Mouse (Mus musculus) heart, adult 2 months (tissue): ENCODE data around the gene Polr2e. TPM values are rescaled to one million over a fixed set of nuclear protein-coding genes. Genes with fewer than 3 reads are reported as not detected.

ENCODE experiments used
- DNase-seq, 2 experiments: peaks; one replicate each; pipeline ENCODE4 v3.0.0; 2021
- H3K27ac ChIP-seq: fragments of 200-600 bp; 2 replicates; pipeline ENCODE4 v1.8.1; 2022
- H3K27me3 ChIP-seq: fragments of 200-500 bp; 2 replicates; pipeline ENCODE4 v1.6.1; 2012; ENCODE audit warnings: mild to moderate bottlenecking, low read length, inconsistent platforms, mixed read lengths; ENCODE audit not compliant: control insufficient read depth, insufficient read depth
- H3K36me3 ChIP-seq: fragments of 200-500 bp; 2 replicates; pipeline ENCODE4 v1.6.1; 2012; ENCODE audit warnings: low read length, inconsistent platforms; ENCODE audit not compliant: control insufficient read depth, insufficient read depth
- H3K4me1 ChIP-seq: fragments of 200-500 bp; 2 replicates; pipeline ENCODE4 v1.6.1; 2011; ENCODE audit warnings: low read length; ENCODE audit not compliant: control insufficient read depth, insufficient read depth
- H3K4me3 ChIP-seq: fragments of 200-600 bp; 2 replicates; pipeline ENCODE4 v1.8.1; 2022
- H3K79me2 ChIP-seq: fragments of 200-500 bp; replicated peaks from 2 replicates; pipeline ENCODE4 v1.6.1; 2012; ENCODE audit warnings: mild to moderate bottlenecking, inconsistent platforms, low read length, moderate library complexity, mixed read lengths; ENCODE audit not compliant: control insufficient read depth, insufficient read depth
- H3K9ac ChIP-seq: fragments of 200-500 bp; 2 replicates; pipeline ENCODE4 v1.6.1; 2012; ENCODE audit warnings: low read depth, mild to moderate bottlenecking, control low read depth, inconsistent platforms, low read length, mixed read lengths
- CTCF ChIP-seq: fragments of 200-600 bp; IDR thresholded peaks from 2 replicates; pipeline ENCODE4 v1.8.1; 2022; ENCODE audit warnings: antibody characterized with exemption, mild to moderate bottlenecking, moderate library complexity
- EP300 ChIP-seq: fragments of 200-500 bp; IDR thresholded peaks from 2 replicates; pipeline ENCODE4 v1.6.1; 2011; ENCODE audit warnings: low read depth, low read length, control low read depth; ENCODE audit not compliant: insufficient read depth
- POLR2A ChIP-seq: fragments of 200-500 bp; IDR thresholded peaks from 2 replicates; pipeline ENCODE4 v1.6.1; 2011; ENCODE audit warnings: mild to moderate bottlenecking, low read depth, low read length, control low read depth; ENCODE audit not compliant: insufficient read depth
- WGBS: fragments of 180-500 bp; shearing (Covaris S2); methylation state at CpG from one replicate; pipeline ENCODE4 v1.1.7; 2018; 5-methylcytosine and 5-hydroxymethylcytosine counted together
- intact Hi-C: fragments of 180-260 bp; cut with DNase I; formaldehyde crosslinking; loops from one replicate; pipeline ENCODE4 v1.15.1; 2025
- polyA plus RNA-seq: library from polyadenylated mRNA; depleted of rRNA; stranded (reverse); fragments of >200 nt; gene quantifications from 2 replicates; pipeline ENCODE4 v1.2.3, GENCODE M21; 2012
- total RNA-seq, 2 experiments: library from RNA; stranded (reverse); gene quantifications; 2 replicates each; pipeline ENCODE4 v1.2.3; 2021

The Polr2e gene
- total and polyA plus RNA-seq, 3 experiments, result 78.3 to 194 (median 89.8) TPM

DNA sequence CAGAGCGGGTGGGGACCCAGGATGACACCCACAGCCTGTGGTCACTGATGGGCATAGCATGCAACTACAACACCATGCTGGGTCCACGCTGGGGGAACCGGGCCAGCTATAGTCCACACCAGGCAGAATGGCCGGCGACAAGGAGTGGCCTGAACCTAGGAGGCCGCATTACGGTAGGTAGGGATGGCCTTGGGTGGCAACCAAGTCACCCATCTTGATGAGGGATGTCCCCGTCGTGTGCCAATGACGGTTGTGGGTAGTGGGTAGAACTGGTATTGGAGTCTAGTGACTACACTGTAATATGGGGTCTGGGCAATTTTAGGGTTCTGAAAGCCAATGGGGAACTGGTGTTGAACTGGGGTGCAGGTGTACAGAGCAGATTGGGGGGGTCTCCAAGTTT lies 22.7 kb downstream of the Polr2e start:
- Histone ChIP-seq H3K4me1 (no peaks in the 10 kb centered on the region; the same call in 1 of the 2 replicates), H3K79me2 (no peaks in the 10 kb centered on the region), H3K36me3 (no peaks in the 10 kb centered on the region), H3K27me3 (no peaks in the 10 kb centered on the region), H3K9ac (0 out of 2 replicates have a peak overlapping the region, but pooled peaks have one; percentile 4), H3K27ac (peak overlapping the region; percentile 36), H3K4me3 (no peak overlapping the region)
- DNase-seq, result peak in 1 of 2 experiments; percentile 36
- no peak for TF ChIP-seq CTCF
- TF ChIP-seq POLR2A, result no peak
- TF ChIP-seq EP300, result no peak
- WGBS, result 86% methylated on average over 10 of the region's 10 CpGs
- intact Hi-C loops, result no loop called here

DNA sequence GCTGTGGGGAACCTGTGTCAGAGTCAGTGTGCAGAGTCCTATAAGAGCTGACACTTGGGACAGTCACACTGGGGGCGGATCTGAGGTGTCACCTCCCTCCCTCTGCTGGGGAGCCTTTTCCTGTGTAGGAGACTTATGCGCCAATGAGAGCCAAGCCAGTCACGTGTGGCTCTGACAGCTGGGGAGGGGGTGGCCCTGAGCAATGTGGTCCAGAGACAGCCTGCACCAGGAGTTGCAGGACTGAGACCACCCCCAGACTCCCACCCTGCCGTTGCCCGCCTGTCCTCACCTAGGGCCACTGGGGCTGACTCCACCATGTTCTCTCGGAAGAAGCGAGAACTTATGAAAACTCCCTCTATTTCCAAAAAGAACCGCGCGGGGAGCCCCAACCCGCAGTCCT lies 23.1 kb downstream of the Polr2e start, which contains the start of gene Arhgap45:
Arhgap45 (plus strand) TSS at position 143 of the 400 bp plus-strand sequence.
- H3K4me1 ChIP-seq, result no peaks in the 10 kb centered on the region; the same call in 1 of the 2 replicates
- no peaks in the 10 kb centered on the region for H3K36me3 ChIP-seq
- DNase-seq, result peak in 1 of 2 experiments; percentile 79
- 0 out of 2 replicates have a peak within 1 kb of the TSS, but pooled peaks have one; percentile 4 for H3K9ac ChIP-seq
- no peaks in the 10 kb centered on the region for H3K79me2 ChIP-seq
- 58% methylated on average over 11 of the region's 11 CpGs for WGBS
- no peaks in the 10 kb centered on the region for H3K27me3 ChIP-seq
- H3K4me3 ChIP-seq, result no peak within 1 kb of the TSS
- TF ChIP-seq POLR2A (peak; percentile 40; the same call in 1 of the 2 replicates), CTCF (no peak)
- peak within 1 kb of the TSS; percentile 36 for H3K27ac ChIP-seq
- intact Hi-C loops, result no loop called here

DNA sequence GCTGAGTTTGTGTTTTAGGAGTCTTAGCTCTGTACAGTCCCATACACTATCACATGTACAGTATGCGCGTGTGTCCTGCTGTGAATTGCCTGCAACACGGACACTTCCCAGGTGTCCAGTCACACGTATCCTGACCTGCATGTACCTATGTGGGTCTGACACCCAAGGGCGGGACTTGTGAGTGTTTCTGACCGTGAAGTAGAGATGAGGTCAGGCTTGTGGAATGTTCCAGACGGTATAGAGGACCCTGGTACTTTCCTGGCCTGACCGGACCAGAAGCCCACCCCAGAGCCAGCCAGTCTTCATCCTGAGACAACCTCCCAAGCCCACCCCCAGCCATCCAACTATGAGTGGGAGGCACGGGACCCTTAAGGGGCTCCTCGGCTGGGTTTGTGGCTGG lies 24.0 kb downstream of the Polr2e start:
- intact Hi-C loops, result no loop called here
- DNase-seq, result no peak
- Histone ChIP-seq H3K36me3 (no peaks in the 10 kb centered on the region), H3K4me1 (no peaks in the 10 kb centered on the region; the same call in 1 of the 2 replicates), H3K9ac (no peak overlapping the region), H3K79me2 (no peaks in the 10 kb centered on the region), H3K4me3 (no peak overlapping the region), H3K27me3 (no peaks in the 10 kb centered on the region), H3K27ac (no peak overlapping the region)
- TF ChIP-seq POLR2A (no peak), CTCF (no peak), EP300 (no peak)
- 85% methylated on average over 10 of the region's 10 CpGs for WGBS

DNA sequence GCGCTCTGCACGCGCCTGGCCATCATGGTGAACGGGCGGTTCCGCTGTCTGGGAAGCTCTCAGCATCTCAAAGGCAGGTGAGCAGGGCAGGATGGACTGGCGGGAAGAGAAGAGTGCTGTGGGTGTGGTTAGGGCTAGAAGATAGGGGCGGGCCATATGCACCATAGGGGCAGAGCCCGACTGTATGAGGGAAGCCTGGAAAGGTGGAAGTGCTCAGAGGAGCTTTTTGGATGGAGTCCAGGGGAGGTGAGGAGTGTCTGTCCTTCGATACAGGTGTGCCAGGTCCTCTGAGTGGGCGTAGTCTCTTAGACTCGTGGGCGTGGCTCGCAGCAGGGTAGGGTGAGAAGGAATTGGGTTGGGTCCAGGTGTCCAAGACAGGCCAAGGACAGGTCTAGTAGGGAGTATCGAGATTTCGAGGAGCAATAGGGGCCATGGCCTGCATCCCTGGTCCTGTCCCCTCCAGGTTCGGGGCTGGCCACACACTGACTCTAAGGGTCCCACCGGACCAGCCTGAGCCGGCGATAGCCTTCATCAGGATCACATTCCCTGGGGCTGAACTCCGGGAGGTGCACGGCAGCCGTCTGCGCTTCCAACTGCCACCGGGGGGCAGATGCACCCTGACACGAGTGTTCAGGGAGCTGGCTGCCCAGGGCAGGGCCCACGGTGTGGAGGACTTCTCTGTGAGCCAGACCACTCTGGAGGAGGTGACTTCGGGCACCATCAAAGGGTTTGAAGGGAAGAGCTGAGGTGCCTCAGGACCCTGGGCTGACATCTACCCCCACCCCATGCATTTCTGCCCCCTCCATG lies 24.9 kb downstream of the Polr2e start:
- H3K36me3 ChIP-seq, result no peaks in the 10 kb centered on the region
- TF ChIP-seq CTCF (peak; percentile 51), POLR2A (no peak), EP300 (no peak)
- H3K27me3 ChIP-seq, result no peaks in the 10 kb centered on the region
- intact Hi-C loops, result no loop called here
- H3K4me3 ChIP-seq, result no peak overlapping the region
- no peak for DNase-seq
- no peak overlapping the region for H3K9ac ChIP-seq
- no peaks in the 10 kb centered on the region; the same call in 1 of the 2 replicates for H3K4me1 ChIP-seq
- H3K27ac ChIP-seq, result no peak overlapping the region
- WGBS, result 62% methylated on average over 28 of the region's 28 CpGs
- no peaks in the 10 kb centered on the region for H3K79me2 ChIP-seq

DNA sequence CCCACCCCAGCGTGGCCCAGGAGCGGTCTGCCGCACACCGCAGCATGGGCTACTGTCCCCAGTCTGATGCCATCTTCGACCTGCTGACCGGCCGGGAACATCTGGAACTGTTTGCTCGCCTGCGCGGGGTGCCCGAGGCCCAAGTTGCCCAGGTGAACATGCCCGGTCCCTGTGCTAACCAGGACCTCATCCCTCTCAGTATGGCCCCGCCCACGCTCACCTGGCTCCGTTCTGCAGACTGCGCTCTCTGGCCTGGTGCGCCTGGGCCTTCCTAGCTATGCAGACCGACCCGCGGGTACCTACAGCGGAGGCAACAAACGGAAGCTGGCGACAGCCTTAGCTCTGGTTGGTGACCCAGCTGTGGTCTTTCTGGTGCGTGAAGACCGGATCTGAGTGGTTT lies 26.0 kb downstream of the Polr2e start:
- no peak overlapping the region for H3K9ac ChIP-seq
- H3K27me3 ChIP-seq, result no peaks in the 10 kb centered on the region
- no peaks in the 10 kb centered on the region for H3K79me2 ChIP-seq
- no peak for TF ChIP-seq EP300
- TF ChIP-seq POLR2A, result no peak
- TF ChIP-seq CTCF, result no peak
- H3K36me3 ChIP-seq, result no peaks in the 10 kb centered on the region
- H3K27ac ChIP-seq, result no peak overlapping the region
- no peak overlapping the region for H3K4me3 ChIP-seq
- H3K4me1 ChIP-seq, result no peaks in the 10 kb centered on the region; the same call in 1 of the 2 replicates
- intact Hi-C loops, result no loop called here
- DNase-seq, result no peak
- WGBS, result 79% methylated on average over 25 of the region's 25 CpGs

DNA sequence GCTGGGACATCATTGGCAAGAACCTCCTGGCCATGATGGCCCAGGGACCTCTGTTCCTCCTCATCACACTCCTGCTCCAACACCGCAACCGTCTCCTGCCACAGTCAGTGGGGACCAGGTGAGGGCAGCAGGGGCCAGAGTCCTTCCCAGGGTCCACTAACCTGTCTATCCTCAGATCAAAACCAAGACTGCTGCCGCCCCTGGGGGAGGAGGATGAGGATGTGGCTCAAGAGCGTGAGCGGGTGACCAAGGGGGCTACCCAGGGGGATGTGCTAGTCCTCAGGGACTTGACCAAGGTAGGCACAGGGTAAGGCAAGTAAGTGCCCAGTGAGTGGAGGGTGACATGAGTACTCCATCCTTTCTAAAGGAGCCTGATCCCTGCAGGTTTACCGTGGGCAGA lies 27.9 kb downstream of the Polr2e start:
- Histone ChIP-seq H3K79me2 (no peaks in the 10 kb centered on the region), H3K9ac (no peak overlapping the region), H3K27ac (no peak overlapping the region), H3K4me1 (no peaks in the 10 kb centered on the region; the same call in 1 of the 2 replicates), H3K36me3 (no peaks in the 10 kb centered on the region), H3K27me3 (no peaks in the 10 kb centered on the region), H3K4me3 (no peak overlapping the region)
- intact Hi-C loops, result no loop called here
- DNase-seq, result no peak
- WGBS, result 87% methylated on average over 6 of the region's 6 CpGs
- TF ChIP-seq CTCF (no peak), EP300 (no peak), POLR2A (no peak)
